Mouse (Mus musculus) urinary bladder, postnatal 4 days (tissue): ENCODE data around the gene Ece2.
A peak's percentile ranks its signal among the peaks of the same experiment; 100 is the strongest.
"Not testable (repeated sequence)": the region's sequence is repeated elsewhere in the genome, so short reads cannot be mapped to it uniquely, and the experiment has no call there.

Experiments
- DNase-seq, 2 experiments: peaks; one replicate each; pipeline ENCODE4 v3.0.0; 2021 to 2022; ENCODE audit warnings: low spot score in 2 of 2

The Ece2 gene

DNA sequence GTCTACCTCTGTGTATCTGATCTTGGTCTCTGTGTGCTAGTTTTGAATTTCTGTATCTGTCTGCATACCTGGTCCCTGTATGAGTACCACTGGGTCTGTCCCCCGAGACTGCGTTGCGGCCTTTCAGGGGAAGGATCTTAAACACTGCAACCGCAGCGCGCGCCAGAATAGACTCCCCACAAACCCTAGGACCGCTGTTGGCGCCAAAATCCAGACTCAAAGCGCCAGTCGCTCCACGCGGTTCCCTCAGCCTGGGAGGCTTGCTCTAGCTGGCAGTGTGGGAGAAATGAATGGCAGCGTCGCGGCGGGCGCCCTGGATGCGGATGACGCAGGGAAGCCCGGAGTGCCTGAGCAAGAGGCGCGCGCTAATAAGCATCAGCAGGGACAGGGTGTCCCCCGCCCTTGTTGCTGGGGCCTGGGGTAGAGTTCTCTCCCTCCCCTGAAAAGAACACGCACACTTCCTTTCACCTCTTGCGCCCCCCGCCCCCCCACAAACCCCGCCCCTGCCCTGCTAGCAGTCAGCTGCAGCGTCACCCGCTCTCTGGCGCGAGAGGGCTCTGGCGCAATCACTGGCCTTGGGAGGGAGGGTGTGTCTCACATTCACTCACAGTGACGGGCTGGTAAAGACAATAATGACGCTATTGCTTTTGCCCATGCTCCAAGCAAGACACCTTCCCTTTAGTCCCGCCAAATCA, 7.5 kb upstream of the Ece2 start:
- DNase-seq, result no peak

- no peak for DNase-seq
Measured at GRCm38 (mm10) chr16:20623211-20623610, 6.4 kb upstream of the Ece2 start.

GRCm38 (mm10) chr16:20628871-20629391, 697 bp upstream of the Ece2 start:
- DNase-seq, result no peak

DNA sequence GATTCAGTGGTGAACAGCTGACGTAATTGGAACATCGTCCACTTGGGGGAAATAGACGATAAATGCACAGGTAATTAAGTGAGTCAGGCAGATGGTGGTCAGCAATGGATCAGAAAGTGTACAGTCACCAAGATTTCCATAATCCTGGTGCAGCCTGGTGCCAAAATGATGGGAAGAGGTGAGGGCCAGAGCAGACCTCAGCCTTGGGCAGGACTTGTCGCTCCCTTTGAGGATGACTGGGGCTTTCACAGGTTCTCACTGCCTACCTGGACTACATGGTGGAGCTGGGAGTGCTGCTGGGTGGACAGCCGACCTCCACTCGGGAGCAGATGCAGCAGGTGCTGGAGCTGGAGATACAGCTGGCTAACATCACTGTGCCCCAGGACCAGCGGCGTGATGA, 7.8 kb downstream of the Ece2 start:
- no peak for DNase-seq

- DNase-seq, result no peak
Measured at GRCm38 (mm10) chr16:20638367-20638766, 8.7 kb downstream of the Ece2 start.

DNA sequence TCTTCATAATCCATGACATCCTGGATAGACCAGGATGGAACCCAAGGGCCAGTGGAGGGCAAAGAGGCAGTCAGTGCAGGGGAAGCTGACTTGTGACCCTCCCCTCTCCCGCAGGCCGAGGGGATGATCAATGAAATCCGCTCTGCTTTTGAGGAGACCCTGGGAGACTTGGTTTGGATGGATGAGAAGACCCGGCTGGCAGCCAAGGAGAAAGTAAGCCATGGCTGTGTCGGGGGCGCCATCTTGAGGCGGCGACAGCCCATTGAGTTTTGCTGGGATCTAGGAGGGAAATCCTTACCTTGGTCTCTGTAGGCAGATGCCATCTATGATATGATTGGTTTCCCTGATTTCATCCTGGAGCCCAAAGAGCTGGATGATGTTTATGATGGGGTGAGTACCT, 12.5 kb downstream of the Ece2 start:
- peak; percentile 60 to 79 for DNase-seq

- DNase-seq, result no peak
Measured at GRCm38 (mm10) chr16:20643911-20644310, 14.3 kb downstream of the Ece2 start.

- peak; percentile 94 to 98 for DNase-seq
Measured at GRCm38 (mm10) chr16:20651076-20651946, 21.7 kb downstream of the Ece2 start, which contains the start of gene Psmd2. TSS of gene Psmd2 (plus strand) at chr16:20651652.

DNA sequence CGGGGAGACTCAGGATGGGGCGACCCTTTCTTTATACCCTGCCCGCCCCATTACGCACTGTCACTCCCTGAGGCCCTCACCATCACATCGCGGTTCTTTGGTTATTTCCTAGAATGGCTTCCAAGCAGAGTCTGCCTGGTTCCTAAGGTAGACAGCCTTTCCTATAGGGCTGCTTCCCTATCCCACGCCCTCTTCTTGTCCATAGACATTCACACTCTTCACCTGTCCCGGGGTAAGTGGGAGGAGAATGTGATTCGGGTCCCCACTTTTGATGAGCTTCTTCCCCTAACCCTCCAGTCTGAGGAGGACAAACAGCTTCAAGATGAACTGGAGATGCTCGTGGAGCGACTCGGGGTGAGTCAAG, 22.3 kb downstream of the Ece2 start:
- no peak for DNase-seq

GRCm38 (mm10) chr16:20653315-20653714, 23.7 kb downstream of the Ece2 start:
- no peak for DNase-seq

DNA sequence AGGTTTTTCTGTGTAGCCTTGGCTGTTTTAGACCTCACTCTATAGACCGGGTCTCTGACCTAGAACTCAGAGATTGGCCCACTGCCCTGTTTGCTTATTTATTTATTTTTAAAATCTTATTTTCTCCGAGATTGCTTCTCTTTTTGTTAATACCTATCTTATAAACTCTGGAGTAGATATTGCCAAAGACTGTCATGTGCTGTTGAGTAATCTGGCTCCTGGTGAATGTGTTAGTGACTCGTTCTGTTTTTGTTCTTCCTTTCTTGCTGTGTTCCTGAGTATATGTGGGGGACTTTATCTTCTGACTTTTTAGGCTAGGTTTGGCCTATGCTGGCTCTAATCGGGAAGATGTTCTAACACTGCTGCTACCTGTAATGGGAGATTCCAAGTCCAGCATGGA, 28.0 kb downstream of the Ece2 start:
- no peak for DNase-seq

GRCm38 (mm10) chr16:20668013-20668412, 38.4 kb downstream of the Ece2 start, which contains the start of gene Eif4g1:
TSS of gene Eif4g1 (plus strand) at chr16:20668313.
- not testable (repeated sequence) for DNase-seq

DNA sequence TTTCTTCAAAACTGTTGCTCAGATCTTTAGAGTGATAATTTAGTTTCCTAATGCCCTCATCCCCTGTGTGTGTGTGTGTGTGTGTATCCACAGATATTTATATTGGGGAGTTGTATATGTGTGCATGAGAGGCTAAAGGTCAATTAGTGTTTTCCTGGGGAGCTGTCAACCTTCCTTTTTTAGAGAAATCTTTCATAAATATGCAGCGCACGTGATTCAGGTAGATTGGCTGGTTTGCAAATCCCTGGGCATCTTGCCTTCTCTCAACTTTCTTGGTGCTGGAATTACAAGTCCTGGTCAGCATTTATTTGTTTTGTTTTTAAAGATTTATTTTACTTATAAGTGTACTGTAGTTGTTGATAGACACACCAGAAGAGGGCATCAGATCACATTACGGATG, 40.7 kb downstream of the Ece2 start:
- DNase-seq, result no peak

GRCm38 (mm10) chr16:20671886-20672285, 42.3 kb downstream of the Ece2 start:
- no peak for DNase-seq

DNA sequence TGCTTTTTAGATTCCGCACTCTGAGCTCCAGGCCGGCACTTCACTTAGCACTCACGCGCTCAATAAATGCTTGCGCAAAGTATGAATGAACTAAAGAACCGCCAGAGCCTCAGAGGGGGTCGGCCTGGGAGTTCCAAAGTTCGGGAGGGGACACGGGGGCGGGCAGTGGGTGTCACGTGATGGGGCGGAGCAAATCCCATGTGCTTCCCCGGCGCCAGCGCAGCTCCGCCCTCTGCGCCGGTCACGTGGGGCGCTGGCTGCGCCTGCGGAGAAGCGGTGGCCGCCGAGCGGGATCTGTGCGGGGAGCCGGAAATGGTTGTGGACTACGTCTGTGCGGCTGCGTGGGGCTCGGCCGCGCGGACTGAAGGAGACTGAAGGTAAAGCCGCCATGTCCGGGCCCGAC, 42.9 kb downstream of the Ece2 start:
- DNase-seq, result peak; percentile 96 to 97

- DNase-seq, result peak; percentile 72 to 75
Measured at GRCm38 (mm10) chr16:20672965-20673705, 43.5 kb downstream of the Ece2 start.

- no peak for DNase-seq
Measured at GRCm38 (mm10) chr16:20673706-20674303, 44.2 kb downstream of the Ece2 start.

DNA sequence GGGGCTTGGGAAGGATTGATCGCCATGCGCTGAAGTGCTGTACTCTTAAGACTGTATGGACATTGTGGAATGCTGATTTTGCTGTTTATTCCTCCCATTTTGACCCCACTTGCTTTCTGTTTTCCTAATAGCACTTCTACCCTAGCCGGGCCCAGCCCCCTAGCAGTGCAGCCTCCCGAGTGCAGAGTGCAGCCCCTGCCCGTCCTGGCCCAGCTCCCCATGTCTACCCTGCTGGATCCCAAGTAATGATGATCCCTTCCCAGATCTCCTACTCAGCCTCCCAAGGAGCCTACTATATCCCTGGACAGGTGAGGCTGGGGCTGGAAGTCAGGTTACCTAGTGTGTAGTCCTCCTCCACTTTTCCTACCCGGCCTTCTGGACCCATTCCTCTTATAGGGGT, 45.6 kb downstream of the Ece2 start:
- no peak for DNase-seq

DNA sequence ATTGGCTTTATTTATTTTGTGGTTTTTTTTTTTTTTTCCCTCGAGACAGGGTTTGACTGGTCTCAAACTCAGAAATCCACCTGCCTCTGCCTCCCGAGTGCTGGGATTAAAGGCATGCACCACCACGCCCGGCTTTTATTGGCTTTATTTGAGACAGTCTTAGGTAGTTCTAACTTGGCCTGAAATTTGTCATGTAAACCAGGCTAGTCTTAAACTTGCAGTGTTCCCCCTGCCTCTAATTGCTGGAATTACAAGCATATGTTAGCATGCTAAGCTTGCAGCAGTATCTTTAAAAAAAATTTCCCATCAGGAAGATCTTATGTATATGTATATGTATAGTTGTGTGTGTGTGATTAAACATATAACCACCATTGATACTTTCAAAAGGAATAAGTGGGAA, 47.1 kb downstream of the Ece2 start:
- DNase-seq, result no peak

DNA sequence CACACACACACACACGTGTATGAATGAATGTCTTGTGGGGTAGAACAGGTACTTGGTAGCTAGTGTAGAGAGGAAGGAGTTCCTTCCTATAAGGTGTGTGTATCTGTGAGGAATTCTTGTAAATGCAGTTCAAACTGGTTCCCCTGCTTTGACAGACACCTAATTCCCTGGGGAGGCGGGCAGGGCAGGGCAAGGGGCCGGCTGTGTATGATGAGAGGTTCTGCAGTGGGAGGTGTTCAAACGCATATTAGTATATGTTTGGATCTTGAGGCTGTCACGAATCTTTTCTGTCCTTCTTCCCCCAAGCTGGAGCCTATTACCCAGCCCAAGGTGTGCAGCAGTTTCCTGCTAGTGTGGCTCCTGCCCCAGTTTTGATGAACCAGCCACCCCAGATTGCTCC, 47.8 kb downstream of the Ece2 start:
- no peak for DNase-seq

DNA sequence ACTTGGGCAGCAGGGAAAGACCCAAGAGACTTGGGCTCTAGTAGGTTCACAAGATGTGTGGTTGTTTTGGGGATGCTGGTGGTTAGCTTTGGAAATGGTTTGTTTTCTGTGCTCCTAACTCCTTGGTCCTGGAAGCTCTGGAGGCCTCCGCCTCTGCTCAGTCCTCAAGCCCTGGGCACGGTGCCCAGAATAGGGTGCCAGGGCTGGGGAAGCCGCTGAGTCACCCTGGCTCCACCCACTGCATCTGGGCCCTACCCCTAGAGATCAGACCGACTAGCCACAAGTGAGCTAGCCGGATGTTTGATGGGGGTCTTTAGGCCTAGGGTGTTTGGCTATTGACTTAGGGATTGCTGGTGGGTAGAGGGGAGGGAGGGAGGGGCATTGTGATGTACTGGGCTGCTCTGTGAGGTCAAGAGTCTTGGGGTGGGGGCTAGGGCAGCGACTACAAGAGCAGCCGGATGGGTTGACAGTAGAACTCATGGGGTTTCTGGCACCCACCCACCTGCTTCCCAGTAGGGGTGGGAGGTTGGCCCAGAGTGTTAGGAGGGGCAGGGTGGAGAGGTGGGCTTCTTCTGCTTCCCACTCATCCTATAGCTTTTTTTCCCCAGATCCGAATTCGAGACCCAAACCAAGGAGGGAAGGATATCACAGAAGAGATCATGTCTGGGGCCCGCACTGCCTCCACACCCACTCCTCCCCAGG, 48.5 kb downstream of the Ece2 start:
- peak; percentile 76 to 88 for DNase-seq
